Mouse (Mus musculus): ENCODE data around the gene Daam2. TPM values are rescaled to one million over a fixed set of nuclear protein-coding genes. Genes with fewer than 3 reads are reported as not detected.
A peak's percentile ranks its signal among the peaks of the same experiment; 100 is the strongest.
"Not testable (repeated sequence)": the region's sequence is repeated elsewhere in the genome, so short reads cannot be mapped to it uniquely, and the experiment has no call there.

Daam2 gene
- polyA plus RNA-seq, 1 experiment from 2014 or later: 0.26 TPM

- Histone ChIP-seq H3K9me3 (replicated peaks; ENCODE audit: control insufficient read depth, low read length) (no peaks in the 10 kb centered on the region), H3K27ac (ENCODE audit: low read length) (peak overlapping the region; percentile 28; the same call in 1 of the 2 replicates), H3K9ac (ENCODE audit: low read depth, low read length) (no peak overlapping the region), H3K4me1 (ENCODE audit: control insufficient read depth, low read depth, low read length) (peaks cover 15% of the 10 kb centered on the region), H3K4me2 (ENCODE audit: low read depth, low read length) (no peak overlapping the region), H3K4me3 (ENCODE audit: low read depth, low read length) (no peak overlapping the region), H3K27me3 (ENCODE audit: control insufficient read depth, insufficient read depth, low read depth, low read length) (no peaks in the 10 kb centered on the region), H3K36me3 (ENCODE audit: control insufficient read depth, insufficient read depth) (peaks cover 23% of the 10 kb centered on the region)
- ATAC-seq (ENCODE audit: low read depth): peak; percentile 61
- 43% methylated on average over 3 of the region's 3 CpGs for WGBS (ENCODE audit: insufficient replicate concordance)
Observed at GRCm38 (mm10) chr17:49457833-49458232, 106.3 kb downstream of the Daam2 start.

GRCm38 (mm10) chr17:49456334-49456733 is 107.8 kb downstream of the Daam2 start:
- Histone ChIP-seq H3K9ac (ENCODE audit: low read depth, low read length) (no peak overlapping the region), H3K27ac (ENCODE audit: low read length) (peak overlapping the region; percentile 6; the same call in 1 of the 2 replicates), H3K4me2 (ENCODE audit: low read depth, low read length) (no peak overlapping the region), H3K9me3 (replicated peaks; ENCODE audit: control insufficient read depth, low read length) (no peaks in the 10 kb centered on the region), H3K4me1 (ENCODE audit: control insufficient read depth, low read depth, low read length) (peaks cover 15% of the 10 kb centered on the region), H3K4me3 (ENCODE audit: low read depth, low read length) (no peak overlapping the region), H3K36me3 (ENCODE audit: control insufficient read depth, insufficient read depth) (peaks cover 34% of the 10 kb centered on the region), H3K27me3 (ENCODE audit: control insufficient read depth, insufficient read depth, low read depth, low read length) (no peaks in the 10 kb centered on the region)
- no peak for ATAC-seq (ENCODE audit: low read depth)
- WGBS (ENCODE audit: insufficient replicate concordance): 66% methylated on average over 4 of the region's 4 CpGs

- H3K4me3 ChIP-seq (ENCODE audit: low read depth, low read length): no peak overlapping the region
- H3K4me1 ChIP-seq (ENCODE audit: control insufficient read depth, low read depth, low read length): no peaks in the 10 kb centered on the region
- no peak overlapping the region for H3K9ac ChIP-seq (ENCODE audit: low read depth, low read length)
- ATAC-seq (ENCODE audit: low read depth): no peak
- no peaks in the 10 kb centered on the region for H3K9me3 ChIP-seq (replicated peaks; ENCODE audit: control insufficient read depth, low read length)
- peaks cover 60% of the 10 kb centered on the region for H3K36me3 ChIP-seq (ENCODE audit: control insufficient read depth, insufficient read depth)
- no peak overlapping the region for H3K4me2 ChIP-seq (ENCODE audit: low read depth, low read length)
- H3K27ac ChIP-seq (ENCODE audit: low read length): no peak overlapping the region
- WGBS (ENCODE audit: insufficient replicate concordance): 75% methylated on average over 6 of the region's 6 CpGs
- H3K27me3 ChIP-seq (ENCODE audit: control insufficient read depth, insufficient read depth, low read depth, low read length): no peaks in the 10 kb centered on the region
Observed at GRCm38 (mm10) chr17:49450922-49451321, 113.2 kb downstream of the Daam2 start.

- no peaks in the 10 kb centered on the region for H3K9me3 ChIP-seq (replicated peaks; ENCODE audit: control insufficient read depth, low read length)
- WGBS (ENCODE audit: insufficient replicate concordance): 89% methylated on average over 8 of the region's 8 CpGs
- no peak for ATAC-seq (ENCODE audit: low read depth)
- no peak overlapping the region for H3K4me2 ChIP-seq (ENCODE audit: low read depth, low read length)
- no peaks in the 10 kb centered on the region for H3K27me3 ChIP-seq (ENCODE audit: control insufficient read depth, insufficient read depth, low read depth, low read length)
- no peaks in the 10 kb centered on the region for H3K4me1 ChIP-seq (ENCODE audit: control insufficient read depth, low read depth, low read length)
- no peak overlapping the region for H3K9ac ChIP-seq (ENCODE audit: low read depth, low read length)
- H3K4me3 ChIP-seq (ENCODE audit: low read depth, low read length): no peak overlapping the region
- H3K36me3 ChIP-seq (ENCODE audit: control insufficient read depth, insufficient read depth): peaks cover 46% of the 10 kb centered on the region
- no peak overlapping the region for H3K27ac ChIP-seq (ENCODE audit: low read length)
Observed at GRCm38 (mm10) chr17:49449230-49449608, 114.9 kb downstream of the Daam2 start.

GRCm38 (mm10) chr17:49448570-49449229 is 115.4 kb downstream of the Daam2 start:
- peaks cover 41% of the 10 kb centered on the region for H3K36me3 ChIP-seq (ENCODE audit: control insufficient read depth, insufficient read depth)
- no peak overlapping the region for H3K4me3 ChIP-seq (ENCODE audit: low read depth, low read length)
- H3K27ac ChIP-seq (ENCODE audit: low read length): no peak overlapping the region
- H3K4me1 ChIP-seq (ENCODE audit: control insufficient read depth, low read depth, low read length): no peaks in the 10 kb centered on the region
- H3K9ac ChIP-seq (ENCODE audit: low read depth, low read length): no peak overlapping the region
- no peaks in the 10 kb centered on the region for H3K9me3 ChIP-seq (replicated peaks; ENCODE audit: control insufficient read depth, low read length)
- no peaks in the 10 kb centered on the region for H3K27me3 ChIP-seq (ENCODE audit: control insufficient read depth, insufficient read depth, low read depth, low read length)
- H3K4me2 ChIP-seq (ENCODE audit: low read depth, low read length): no peak overlapping the region
- 76% methylated on average over 8 of the region's 9 CpGs for WGBS (ENCODE audit: insufficient replicate concordance)
- ATAC-seq (ENCODE audit: low read depth): no peak

- Histone ChIP-seq H3K4me1 (ENCODE audit: control insufficient read depth, low read depth, low read length) (peaks cover 30% of the 10 kb centered on the region), H3K27ac (ENCODE audit: low read length) (peak overlapping the region; percentile 10; the same call in 1 of the 2 replicates)
- not testable (repeated sequence) for H3K9me3 ChIP-seq (replicated peaks; ENCODE audit: control insufficient read depth, low read length); H3K4me3 ChIP-seq (ENCODE audit: low read depth, low read length); H3K9ac ChIP-seq (ENCODE audit: low read depth, low read length); ATAC-seq (ENCODE audit: low read depth); H3K27me3 ChIP-seq (ENCODE audit: control insufficient read depth, insufficient read depth, low read depth, low read length); H3K36me3 ChIP-seq (ENCODE audit: control insufficient read depth, insufficient read depth); H3K4me2 ChIP-seq (ENCODE audit: low read depth, low read length)
- WGBS (ENCODE audit: insufficient replicate concordance): 53% methylated on average over 3 of the region's 3 CpGs
Observed at GRCm38 (mm10) chr17:49442841-49443240, 121.3 kb downstream of the Daam2 start.

- H3K4me1 ChIP-seq (ENCODE audit: control insufficient read depth, low read depth, low read length): peaks cover 40% of the 10 kb centered on the region
- peak overlapping the region; percentile 64 for H3K4me2 ChIP-seq (ENCODE audit: low read depth, low read length)
Observed at GRCm38 (mm10) chr17:49440331-49441130, 123.6 kb downstream of the Daam2 start.

GRCm38 (mm10) chr17:49439706-49440105 is 124.4 kb downstream of the Daam2 start:
- peaks cover 25% of the 10 kb centered on the region for H3K36me3 ChIP-seq (ENCODE audit: control insufficient read depth, insufficient read depth)
- peak overlapping the region; percentile 60 for H3K4me3 ChIP-seq (ENCODE audit: low read depth, low read length)
- H3K4me2 ChIP-seq (ENCODE audit: low read depth, low read length): peak overlapping the region; percentile 64
- peak; percentile 18 for ATAC-seq (ENCODE audit: low read depth)
- H3K9ac ChIP-seq (ENCODE audit: low read depth, low read length): peak overlapping the region; percentile 74
- H3K9me3 ChIP-seq (replicated peaks; ENCODE audit: control insufficient read depth, low read length): no peaks in the 10 kb centered on the region; the same call in 1 of the 2 replicates
- no peaks in the 10 kb centered on the region for H3K27me3 ChIP-seq (ENCODE audit: control insufficient read depth, insufficient read depth, low read depth, low read length)
- 49% methylated on average over 4 of the region's 4 CpGs for WGBS (ENCODE audit: insufficient replicate concordance)
- H3K4me1 ChIP-seq (ENCODE audit: control insufficient read depth, low read depth, low read length): peaks cover 48% of the 10 kb centered on the region
- peak overlapping the region; percentile 97 for H3K27ac ChIP-seq (ENCODE audit: low read length)

More at GRCm38 (mm10) chr17:49440331-49441130, 123.6 kb downstream of the Daam2 start:
- peak overlapping the region; percentile 60 for H3K4me3 ChIP-seq (ENCODE audit: low read depth, low read length)
- WGBS (ENCODE audit: insufficient replicate concordance): 72% methylated on average over 14 of the region's 14 CpGs
- H3K9ac ChIP-seq (ENCODE audit: low read depth, low read length): peak overlapping the region; percentile 74
- H3K27me3 ChIP-seq (ENCODE audit: control insufficient read depth, insufficient read depth, low read depth, low read length): no peaks in the 10 kb centered on the region
- peaks cover 17% of the 10 kb centered on the region for H3K36me3 ChIP-seq (ENCODE audit: control insufficient read depth, insufficient read depth)
- H3K9me3 ChIP-seq (replicated peaks; ENCODE audit: control insufficient read depth, low read length): no peaks in the 10 kb centered on the region; the same call in 1 of the 2 replicates
- ATAC-seq (ENCODE audit: low read depth): peak; percentile 31; the same call in 1 of the 2 replicates
- peak overlapping the region; percentile 97 for H3K27ac ChIP-seq (ENCODE audit: low read length)
